Mouse (Mus musculus) regulatory T cell (primary cell): ENCODE results near the gene Hba-a2.
"Not testable (repeated sequence)": the region's sequence is repeated elsewhere in the genome, so short reads cannot be mapped to it uniquely, and the experiment has no call there.

Source experiments
- in situ Hi-C: fragments of 300-600 bp; cut with MboI, MseI; formaldehyde crosslinking; loops from one replicate; pipeline ENCODE4 v1.15.1; 2025; ENCODE audit warnings: high pct_unique_total_duplicates

Hba-a2 gene

DNA sequence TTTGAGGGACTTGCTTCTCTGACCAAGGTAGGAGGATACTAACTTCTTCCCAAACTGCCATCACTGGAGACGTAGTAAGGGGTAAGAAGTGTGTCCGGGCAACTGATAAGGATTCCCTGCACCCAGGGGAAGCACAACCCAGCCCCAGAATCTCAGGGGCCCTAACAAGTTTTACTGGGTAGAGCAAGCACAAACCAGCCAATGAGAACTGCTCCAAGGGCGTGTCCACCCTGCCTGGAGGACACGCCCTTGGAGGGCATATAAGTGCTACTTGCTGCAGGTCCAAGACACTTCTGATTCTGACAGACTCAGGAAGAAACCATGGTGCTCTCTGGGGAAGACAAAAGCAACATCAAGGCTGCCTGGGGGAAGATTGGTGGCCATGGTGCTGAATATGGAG, at the start of gene Hba-a2:
Gene Hba-a2, plus strand, starts transcription at position 287 of the 400 bp plus-strand sequence.
- in situ Hi-C loops, result not testable (repeated sequence)

DNA sequence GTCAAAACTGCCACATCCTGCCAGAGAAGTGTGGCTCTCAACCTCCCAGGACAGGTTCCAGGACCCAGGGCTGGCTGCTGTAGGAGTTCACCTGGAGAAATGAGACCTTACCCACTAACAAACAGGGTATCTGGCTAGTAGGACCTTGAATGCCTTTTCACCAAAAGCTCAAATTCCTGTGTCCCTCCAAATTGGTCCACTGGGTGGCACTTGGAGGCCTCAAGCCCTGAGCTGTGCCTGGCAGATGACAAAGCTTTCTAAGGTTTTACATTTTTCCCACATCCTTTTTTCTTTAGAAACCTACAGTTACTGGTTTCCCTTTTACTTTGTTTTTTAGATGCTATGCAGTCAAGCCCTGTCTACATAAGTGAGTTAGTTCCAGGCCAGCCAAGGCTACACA, 49.2 kb upstream of the Hba-a2 start:
- in situ Hi-C loops, result no loop called here

DNA sequence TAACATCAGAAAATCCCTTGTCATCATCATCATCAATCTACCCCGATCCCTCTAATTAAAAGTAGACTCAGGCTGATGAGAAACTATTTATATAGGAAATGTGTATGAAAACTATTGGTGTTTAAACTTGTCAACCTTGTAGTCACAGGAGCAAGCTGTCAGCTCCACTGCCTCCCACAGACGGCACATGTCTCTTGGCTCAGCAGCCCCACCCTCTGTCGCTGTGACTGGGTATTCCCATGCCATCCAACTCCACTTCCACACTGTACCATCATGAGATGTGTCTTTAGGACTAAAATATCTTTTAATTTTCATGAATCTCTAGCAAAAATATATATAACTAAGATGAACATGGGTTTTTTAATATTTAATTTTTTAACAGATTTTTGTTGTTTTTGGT, 47.9 kb upstream of the Hba-a2 start:
- in situ Hi-C loops, result no loop called here

DNA sequence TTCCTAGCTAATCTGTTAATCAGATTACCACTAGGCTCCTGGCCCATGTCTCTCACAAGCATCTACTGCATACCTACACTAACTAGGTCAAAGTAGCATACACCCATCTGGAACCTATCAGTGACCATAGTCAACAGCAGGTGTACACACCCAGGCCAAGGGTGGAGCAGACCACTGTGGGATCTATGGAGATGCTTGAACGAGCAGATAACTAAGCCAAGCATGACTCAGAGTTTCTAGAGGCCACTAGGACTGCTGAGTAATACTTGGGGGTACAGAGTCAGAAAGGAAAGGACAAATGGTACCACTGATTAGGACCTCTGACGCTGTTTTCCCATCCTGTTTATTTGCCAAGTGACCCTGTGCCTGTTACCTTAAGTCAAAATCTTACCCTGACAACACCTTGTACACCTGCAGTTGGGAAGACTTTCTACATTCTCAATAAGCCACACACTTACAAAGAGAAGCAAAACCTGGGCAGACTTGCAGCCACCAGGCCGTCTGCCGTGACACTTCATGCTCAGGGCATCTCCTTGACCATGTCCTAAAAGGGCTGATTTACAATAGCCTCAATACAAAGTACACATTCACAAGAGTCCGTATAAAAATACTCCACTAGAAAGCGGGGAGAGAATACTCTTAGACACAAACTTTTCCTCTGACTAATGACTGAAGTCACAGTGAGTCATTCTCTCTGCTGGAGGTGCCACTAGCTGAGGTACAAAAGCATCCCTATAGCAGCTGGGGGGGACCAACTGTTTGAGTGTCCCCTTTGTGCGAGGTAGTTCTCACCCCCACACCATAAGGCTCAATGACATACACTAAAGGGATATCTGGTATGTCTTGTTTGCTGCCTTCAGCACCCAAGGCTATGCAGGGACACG, 45.2 kb upstream of the Hba-a2 start:
- in situ Hi-C loops, result no loop called here

DNA sequence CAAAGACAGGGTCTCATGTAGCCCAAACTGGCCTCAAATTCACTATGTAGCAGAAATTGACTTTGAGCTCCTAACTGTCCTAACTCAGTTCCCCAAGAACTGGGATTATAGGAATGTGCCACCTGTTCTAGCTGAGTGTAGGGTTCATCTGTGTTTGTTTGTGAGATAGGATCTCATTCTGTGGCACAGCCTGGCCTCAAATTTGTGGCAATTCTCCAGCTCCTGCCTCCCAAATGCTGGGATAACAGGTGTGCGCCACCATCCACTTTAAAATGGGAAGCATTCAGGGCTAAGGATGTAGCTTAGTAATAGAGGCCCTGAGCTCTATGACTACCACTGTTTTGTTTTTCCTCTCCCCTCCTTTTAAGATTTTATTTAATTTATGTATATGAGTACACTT, 43.2 kb upstream of the Hba-a2 start:
- in situ Hi-C loops, result no loop called here

DNA sequence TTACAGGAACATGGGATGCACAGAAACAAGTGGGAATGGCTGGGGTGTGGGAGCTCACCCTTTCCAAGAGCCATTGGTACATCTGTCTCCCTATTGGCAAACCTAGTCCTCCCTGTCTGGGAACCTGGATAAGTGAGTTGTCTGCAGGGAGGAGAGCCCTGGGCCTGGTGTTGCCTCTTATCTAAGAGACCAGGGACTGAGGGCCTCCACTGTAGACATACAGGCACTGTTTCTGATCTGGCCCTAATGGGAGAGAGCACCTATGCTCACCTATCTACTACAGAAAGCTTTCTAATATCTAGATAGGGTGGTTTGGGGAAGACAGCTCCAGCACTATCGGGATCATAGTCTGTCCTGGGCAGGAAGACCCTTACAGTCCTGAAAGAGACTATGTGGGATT, 40.1 kb upstream of the Hba-a2 start:
- in situ Hi-C loops, result no loop called here

DNA sequence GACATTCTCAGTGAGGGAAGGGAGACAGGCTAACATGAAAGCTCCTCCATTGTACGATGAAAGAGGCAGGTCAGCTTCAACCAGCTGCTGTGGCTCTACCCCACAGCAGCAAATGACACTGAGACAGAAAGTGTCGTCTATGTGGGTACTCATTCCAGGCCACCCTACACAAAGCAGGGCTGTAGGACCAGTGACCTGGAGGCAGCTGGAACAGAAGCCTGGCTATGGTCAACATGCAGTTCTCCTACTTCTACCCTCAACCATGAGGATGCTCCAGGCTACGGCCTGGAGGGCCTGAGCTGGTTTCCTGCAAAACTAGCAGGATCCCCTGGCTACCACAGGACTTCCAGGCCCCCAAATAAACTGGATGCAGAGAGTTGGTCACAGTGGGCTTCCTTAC, 39.7 kb upstream of the Hba-a2 start:
- in situ Hi-C loops, result no loop called here

DNA sequence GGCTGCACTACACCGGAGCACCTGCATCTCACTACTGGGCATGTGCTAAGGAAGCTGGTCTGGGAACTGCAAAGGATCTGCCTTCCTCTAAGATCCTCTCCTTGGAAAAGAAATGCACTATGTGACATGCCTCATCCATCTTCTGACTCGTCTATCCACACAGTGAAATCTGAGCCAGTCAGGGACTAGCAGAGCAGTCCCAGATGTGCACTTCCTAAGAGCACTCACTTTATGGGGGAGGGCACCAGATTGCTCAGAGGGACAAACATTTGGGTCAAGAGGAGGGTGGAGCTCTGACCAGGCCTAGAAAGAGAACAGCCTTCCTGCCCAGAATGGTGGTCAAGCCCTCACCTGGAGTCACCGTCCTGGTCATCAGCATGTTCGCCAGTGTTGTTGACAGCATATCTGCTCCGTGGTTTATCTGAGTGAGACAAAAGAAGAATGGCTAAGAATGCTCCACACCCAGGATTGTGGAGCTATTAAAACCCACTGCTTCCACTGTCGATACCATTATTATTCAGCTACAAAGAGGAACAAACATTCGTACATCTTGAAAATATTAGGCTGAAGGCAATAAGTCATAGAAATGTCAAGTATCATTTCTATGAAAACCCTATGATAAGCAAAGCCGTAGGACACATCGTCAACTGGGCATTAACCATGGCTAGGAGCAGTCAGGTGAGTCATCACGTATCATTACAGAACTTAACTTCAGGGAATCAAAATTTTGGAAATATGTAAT, 33.4 kb upstream of the Hba-a2 start:
- in situ Hi-C loops, result no loop called here

DNA sequence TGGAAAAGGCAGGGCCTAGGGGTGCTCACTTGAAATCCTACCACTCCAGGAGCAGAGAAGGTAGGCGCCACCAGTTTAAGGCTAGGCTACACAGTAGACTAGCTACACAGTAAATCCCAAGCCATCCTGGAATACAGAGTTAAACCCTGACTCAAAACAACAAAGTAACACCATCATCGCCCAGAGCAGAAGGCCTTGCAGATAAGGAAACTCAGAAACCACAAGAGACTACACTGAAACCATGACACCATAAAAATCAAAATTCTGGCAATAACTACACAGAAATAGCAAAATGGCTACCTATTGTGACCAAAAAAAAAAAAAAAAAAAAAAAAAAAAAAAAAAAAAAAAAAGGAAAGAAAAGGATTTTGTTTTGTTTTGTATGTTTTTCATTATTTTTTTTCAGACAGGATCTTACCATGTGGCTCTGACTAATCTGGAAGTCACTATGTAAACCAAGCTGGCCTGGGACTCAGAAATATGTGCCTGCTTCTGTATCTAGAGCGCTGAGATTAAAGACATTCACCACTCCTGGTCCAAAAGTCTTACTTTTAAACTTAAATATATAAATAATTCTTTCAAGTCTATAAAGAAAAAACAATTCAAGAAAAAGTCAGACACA, 31.1 kb upstream of the Hba-a2 start:
- in situ Hi-C loops, result no loop called here

DNA sequence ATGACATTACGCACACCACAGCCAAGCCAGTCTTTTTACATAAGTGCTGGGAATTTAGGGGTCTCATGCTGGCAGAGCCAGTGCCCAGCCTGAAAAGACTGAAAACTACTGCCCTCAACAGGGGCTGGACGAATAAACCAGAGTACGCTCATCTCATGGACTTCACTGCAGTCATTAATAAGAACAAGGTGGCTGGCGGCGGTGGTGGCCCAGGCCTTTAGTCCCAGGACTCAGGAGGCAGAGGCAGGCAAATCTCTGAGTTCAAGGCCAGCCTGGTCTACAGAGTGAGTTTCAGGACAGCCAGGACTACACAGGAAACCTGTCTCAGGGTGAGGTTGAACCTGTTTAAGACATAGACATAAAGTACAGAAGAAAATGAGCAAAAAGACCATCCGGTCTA, 30.1 kb upstream of the Hba-a2 start:
- in situ Hi-C loops, result no loop called here

DNA sequence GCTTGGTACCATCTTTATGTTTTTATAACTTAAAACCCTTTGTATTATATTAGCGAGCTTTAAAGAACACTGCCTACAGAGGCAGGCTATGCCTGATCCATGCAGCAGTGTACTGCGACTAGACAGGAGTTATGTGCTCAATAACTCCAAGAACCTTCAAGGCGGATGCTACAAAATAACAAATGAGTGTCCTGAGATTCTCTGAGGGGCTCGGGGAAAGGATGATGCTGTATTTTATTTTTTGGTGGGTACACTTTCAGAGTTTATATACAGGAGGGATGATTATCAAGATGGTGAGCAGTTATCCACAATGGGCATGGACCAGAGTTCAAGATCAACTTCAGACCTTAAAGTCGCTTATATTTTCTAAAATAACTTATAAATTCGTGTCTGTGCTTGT, 29.5 kb upstream of the Hba-a2 start:
- in situ Hi-C loops, result no loop called here

DNA sequence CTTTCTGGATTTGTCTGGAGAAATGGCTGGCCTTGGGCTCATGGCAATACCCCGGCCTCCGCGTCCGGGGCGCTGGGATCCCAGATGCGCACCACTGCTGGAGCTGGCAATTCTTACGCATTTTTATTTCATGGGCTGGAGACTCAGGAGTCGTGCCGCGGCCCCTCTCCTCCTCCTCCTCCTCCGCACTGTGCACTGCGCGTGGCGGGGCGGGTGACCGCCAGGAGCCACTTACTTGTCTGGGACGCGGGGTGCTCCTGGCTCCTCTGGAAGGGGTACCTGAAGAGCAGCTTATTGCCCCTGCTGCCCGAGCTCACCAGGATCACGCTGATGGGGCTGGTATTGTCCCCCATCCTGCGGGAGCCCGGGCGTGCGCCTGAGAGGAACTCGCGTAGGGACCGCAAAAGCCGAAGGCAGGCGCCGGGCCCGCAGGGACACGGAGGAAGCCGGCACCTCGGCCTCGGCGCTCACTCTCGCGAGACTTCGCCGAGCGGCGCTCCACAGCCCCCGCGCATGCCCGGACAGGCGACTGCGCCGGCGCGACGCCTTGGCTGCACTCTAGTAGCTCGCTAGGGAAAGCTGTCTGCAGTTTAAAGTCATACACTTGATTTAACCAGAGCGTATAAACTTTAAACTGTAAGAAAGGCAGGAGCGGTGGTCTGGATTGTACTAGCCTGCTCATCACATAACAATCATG, 29.0 kb upstream of the Hba-a2 start, which contains the start of gene Nprl3:
Gene Nprl3, minus strand, starts transcription at position 520 of the 697 bp plus-strand sequence.
- in situ Hi-C loops, result no loop called here

DNA sequence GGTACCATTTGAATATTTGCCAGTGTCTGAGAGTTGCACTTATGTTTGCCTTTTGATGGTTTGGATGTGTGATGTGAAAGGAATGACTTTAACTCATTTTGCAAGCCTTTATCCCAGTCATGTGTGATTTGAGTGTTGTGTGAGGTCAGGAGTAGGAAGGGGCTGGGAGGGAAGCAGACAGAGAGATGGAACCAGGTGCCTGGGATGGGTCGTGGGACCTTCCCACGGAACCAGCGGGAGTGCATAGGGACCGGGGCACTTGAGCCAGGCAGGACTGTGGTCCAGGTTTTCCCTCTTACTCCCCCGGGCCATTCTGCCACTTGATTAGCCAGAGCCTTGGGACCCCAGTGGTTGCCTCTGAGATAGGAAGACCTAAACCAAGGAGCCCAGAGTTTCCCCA, 28.3 kb upstream of the Hba-a2 start:
- in situ Hi-C loops, result no loop called here

DNA sequence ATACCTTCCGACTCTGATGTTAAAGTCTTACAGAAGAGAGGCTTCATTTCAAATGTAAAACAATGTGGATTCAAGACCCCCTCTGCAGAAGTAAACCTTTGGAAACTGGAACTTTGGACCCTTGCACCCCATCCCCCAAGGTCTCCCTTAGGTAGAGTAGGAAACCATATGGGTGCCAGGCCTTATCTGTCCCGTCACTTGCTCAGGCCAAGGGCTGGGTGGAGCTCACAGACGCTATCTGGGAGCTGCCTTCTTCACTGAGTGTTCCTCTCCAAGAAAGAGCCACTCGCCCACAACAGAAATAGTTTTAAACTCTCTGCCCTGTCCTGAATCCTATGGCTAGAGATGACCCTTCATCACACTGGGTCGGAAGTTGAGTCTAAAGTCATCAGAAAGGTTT, 27.3 kb upstream of the Hba-a2 start:
- in situ Hi-C loops, result no loop called here

DNA sequence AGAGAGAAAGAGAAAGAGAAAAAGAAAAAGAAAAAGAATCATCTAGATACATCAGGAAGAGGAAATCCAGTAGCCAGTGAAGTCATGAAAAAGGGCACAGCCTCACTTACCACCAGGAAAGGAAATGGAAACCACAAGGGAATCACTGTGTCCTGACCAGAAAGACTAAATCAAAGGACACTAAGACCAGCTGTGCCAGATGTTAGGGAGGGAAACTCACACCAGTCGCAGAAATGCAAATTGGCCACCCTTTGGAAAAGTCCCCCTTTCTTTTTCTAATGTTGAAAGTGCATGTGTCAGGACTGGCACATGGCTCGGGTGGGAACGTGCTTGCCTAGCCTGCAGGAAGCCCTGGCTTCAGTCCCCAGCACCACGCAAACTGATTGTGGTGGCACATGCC, 25.1 kb upstream of the Hba-a2 start:
- in situ Hi-C loops, result no loop called here

DNA sequence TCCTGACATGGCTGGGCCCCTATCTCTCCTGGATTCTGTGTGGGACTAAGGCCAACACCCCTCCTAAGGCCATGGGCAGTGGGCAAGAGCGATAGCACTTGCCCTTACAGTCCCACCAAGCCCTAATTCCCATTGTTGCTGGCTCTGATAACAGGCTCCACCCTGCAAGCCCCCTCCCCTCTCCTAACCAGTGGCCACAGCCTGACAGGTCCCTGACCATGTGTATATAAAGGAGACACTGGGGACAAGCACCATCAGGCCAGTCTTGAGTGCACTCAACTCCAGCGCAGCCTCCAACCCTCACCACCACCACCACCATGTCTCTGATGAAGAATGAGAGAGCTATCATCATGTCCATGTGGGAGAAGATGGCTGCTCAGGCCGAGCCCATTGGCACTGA, 19.9 kb upstream of the Hba-a2 start, which contains the start of gene Hba-x:
Gene Hba-x, plus strand, starts transcription at position 54 of the 400 bp plus-strand sequence.
- in situ Hi-C loops, result no loop called here

DNA sequence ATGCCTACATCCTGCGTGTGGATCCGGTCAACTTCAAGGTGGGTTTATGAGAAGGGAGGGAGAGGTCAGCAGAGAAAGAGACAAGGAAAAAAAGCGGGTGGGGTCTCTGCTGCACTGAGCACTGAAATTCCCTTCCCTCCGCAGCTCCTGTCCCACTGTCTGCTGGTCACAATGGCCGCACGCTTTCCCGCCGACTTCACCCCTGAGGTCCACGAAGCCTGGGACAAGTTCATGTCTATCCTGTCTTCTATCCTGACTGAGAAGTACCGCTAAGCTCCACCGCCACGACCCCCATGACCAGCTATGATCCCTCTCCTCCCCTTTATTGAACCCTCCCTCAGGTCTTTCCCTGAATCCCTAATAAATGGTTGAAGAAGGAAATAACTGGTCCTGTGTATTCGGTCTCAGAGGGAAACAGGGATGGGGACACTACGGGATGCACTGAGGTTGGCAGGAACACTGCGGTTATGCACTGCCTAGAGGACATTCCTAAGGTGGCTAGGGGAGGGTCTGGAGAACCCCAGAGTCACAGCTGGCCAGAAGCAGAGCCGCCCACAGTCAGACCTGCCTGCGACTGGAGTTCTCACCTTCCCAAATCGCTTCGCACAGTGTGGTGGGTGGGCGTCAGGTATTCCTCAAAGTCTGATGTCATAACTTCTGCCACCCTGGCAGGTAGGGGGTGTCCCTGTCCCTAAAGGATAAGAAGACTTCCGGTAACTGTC, 18.4 kb upstream of the Hba-a2 start:
- in situ Hi-C loops, result no loop called here

DNA sequence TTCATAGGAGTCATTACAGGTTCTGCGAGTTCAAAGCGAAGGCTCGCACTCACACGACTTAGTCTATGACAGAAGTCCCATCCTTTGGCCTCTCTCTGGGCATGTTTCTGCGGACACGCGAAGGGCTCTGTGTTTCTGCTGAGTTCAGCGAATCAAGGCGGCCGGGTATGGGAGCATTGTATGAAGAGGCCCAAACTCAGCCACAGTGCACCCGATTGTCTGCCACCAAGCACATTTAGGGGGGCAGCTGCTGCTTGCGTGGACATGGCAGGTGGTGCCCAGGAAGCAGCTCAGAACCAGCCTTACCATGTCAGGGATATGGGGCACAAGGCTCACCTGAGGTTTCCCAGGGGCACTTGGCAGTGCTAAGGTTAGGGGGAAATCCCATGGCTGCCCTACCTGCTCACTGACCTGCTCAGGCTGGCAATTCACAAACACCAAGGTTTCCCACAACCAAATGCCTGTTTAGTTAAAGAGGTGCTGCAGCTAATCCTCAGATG, 17.8 kb upstream of the Hba-a2 start:
- in situ Hi-C loops, result no loop called here

DNA sequence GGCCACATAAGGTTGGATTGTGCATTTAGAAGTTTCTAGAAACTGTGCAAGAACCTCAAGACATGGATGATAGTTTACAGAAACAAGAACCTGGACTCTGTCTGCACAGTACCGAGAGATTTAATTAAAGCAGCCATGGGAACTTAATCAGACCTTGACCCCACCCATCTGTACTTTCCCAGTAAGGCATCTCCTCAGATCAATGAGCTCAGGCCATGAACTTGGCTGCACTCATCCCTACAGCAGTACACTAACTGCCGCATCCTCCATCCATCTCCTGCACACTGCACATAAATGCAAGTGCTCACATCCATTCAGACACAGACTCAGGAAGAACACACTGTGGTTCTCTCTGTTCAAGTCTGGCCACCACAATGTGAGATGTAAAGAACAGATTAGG, 15.6 kb upstream of the Hba-a2 start:
- in situ Hi-C loops, result no loop called here

DNA sequence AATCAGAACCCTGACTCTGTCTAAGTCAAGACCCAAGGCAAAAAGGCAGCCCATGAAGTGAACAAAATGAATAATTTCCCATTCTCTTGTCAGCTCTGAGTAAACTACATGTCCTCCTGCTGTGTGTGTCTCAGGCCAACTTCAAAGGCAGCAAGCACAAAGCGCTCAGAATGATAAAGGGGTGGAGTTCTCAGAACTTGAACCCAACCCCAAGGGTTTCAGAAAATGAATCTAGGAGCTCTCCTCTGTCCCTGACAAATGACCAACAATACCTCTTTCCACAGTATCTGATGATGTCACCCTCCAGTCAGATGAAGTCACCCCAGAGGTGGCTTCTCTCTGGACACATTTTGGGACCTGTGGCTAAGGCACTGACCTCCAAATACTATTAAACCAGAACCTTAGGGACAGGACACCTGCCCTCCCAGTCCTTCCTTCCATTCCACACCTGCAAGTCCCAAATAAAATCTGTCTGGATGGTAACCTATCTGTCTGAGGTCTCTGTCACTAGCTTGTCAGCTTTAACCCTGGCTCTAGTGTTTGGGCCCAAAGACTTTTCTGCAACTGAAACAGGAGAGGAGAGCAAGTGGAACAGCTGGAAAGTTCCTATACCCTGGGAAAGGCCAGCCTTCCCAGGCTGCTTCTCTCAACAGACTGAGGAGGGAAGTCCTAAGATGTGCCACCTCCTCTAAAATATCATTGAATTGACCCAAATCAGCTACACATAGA, 14.7 kb upstream of the Hba-a2 start:
- in situ Hi-C loops, result no loop called here
